Mouse (Mus musculus): ENCODE measurements around the gene Macrod2. TPM values are rescaled to one million over a fixed set of nuclear protein-coding genes. Genes with fewer than 3 reads are reported as not detected.

The Macrod2 gene
- total RNA-seq, 2 experiments from 2014 or later: 14.0 to 18.0 TPM

- no peak for DNase-seq
- intact Hi-C loops (cut with DNase I): no loop called here
These were observed 1663.0 kb downstream of the Macrod2 start for GRCm38 (mm10) chr2:142057889-142058750.

GRCm38 (mm10) chr2:142058751-142059090, 1663.6 kb downstream of the Macrod2 start:
- intact Hi-C loops (cut with DNase I): no loop called here
- no peak for DNase-seq

DNA sequence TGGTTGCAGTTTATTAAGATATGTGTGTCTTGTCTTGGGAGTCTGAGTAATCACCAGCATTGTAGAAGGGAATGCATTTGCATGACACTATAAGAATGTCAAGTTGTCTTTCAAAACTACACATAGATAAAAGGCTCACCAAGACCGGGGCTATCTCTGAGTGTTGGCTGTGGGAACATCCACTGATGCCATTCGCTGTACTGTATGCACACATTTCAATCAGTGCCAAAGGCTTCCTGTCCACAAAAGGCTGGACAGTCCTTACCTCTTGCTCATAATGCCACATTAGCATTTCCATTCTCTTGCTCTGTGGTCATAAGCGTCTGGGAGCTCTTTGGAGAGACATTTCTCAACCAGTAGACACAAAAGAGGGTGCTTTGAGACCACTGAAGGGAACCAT, 1713.8 kb downstream of the Macrod2 start:
- intact Hi-C loops (cut with DNase I): no loop called here

DNA sequence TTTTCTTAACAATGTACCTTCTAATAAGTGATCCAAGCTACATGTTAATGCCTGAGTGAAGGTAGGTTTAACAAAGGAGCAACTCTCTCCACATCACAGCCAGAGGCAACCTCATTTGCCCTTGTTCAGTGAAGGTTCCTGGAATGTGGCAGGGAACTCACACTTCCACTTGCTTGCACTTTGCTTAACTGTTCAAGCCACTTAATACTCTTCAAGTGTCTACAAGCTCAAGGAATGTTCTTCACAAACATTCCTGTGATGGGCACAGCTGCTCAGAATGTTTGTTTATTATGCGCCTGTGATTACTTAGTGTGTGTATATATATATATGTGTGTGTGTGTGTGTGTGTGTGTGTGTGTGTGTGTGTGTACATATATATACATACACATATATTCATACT, 1721.5 kb downstream of the Macrod2 start:
- DNase-seq: no peak

More for the DNA sequence above, 1713.8 kb downstream of the Macrod2 start:
- DNase-seq: no peak

DNA sequence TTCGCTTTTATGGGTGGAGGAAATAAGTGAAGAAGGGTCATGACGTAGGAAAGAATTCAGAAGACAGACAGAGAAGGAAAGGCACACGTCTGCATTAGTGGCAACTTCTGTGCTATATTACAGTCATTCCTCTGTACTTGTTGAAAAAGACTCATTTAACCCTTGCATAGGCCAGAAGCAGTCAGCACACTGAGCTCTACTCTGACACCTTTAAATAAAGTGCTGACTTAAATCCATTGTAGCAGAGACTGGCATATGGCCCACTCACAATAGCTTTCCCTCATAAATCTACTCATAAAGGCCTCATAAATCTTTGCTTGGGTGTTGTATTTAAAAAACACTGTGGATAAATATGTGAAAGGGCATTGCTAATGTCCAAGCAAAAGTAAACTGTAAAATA, 1733.0 kb downstream of the Macrod2 start:
- intact Hi-C loops (cut with DNase I): no loop called here

More for the DNA sequence above, 1721.5 kb downstream of the Macrod2 start:
- intact Hi-C loops (cut with DNase I): no loop called here

GRCm38 (mm10) chr2:142129166-142129565, 1734.1 kb downstream of the Macrod2 start:
- intact Hi-C loops (cut with DNase I): no loop called here

More for the DNA sequence above, 1733.0 kb downstream of the Macrod2 start:
- no peak for DNase-seq

DNA sequence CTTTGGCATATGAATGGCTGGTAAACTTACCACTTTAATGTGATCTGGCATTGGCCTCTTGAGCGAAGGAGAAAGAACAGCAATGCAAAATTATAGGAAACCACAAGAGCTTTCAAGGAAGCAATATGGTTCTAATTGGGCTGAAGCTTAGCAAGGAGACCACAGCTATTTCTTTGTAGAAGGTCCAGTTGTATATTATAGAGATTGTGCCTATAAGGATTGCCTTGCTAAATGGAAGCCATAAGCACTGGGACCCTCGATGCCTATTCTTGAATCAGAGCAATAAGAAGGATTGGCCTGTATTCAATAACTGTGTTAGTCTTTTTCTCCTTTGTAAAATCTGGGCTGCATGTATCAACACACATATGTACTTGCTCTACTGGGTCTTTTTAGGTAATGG, 1754.2 kb downstream of the Macrod2 start:
- intact Hi-C loops (cut with DNase I): no loop called here

More at GRCm38 (mm10) chr2:142129166-142129565, 1734.1 kb downstream of the Macrod2 start:
- no peak for DNase-seq

DNA sequence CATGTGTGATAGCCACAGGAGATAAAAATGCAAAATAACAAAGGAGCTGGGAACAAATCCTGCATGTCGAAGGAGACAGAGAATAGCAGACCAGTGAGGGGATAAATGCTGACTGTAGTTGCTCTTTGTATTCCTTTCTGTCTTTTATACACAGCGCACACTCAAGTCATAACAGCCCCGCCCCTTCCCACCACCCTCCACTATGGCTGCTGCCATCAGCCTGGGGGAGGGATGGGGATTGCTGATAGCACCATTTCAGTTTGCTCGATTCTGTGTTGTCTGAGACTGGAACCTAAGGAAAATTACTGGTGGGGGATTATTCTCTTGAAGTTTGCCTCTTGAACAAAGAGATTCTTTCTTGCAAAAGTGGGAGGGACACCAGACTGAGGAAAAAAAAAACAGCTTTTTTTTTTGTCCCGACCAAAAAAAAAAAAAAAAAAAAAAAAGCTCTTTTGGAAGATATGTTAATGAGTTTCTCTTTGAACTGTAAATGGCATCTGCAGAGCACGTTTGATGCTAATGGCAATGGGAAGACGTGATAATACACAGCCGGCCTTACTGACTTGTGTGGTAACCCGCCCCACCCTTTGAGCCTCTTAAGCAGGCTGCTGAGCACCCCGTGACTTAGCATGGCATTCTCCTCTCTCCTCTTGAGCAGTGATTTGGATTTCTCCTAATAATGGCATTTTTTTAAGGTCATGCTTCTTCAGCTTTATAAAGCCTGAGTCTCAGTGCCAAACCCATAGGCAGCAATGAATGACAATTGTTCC, 1768.6 kb downstream of the Macrod2 start:
- DNase-seq: no peak
- intact Hi-C loops (cut with DNase I): no loop called here

More for the DNA sequence above, 1754.2 kb downstream of the Macrod2 start:
- no peak for DNase-seq

DNA sequence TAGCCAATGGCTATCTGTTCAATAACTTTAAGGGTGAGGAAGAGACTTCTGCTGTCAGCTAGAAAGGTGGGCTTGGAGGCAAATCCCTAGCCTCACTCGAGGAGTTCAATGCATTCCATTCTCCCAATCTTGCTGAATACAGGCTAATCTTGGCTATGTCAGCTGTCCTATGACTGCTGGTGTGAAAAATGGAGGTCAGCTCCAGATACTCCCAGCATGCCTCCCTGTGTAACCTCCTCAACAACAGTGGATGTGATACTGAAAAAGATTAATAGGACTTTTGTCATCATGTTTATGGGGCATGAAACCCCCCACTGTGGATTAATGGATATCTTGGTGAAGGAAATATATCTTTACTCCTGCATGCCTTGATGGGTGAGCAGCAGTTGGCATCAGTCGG, 1774.5 kb downstream of the Macrod2 start:
- intact Hi-C loops (cut with DNase I): no loop called here
- no peak for DNase-seq

GRCm38 (mm10) chr2:142172706-142173105, 1777.6 kb downstream of the Macrod2 start:
- intact Hi-C loops (cut with DNase I): no loop called here
- no peak for DNase-seq

GRCm38 (mm10) chr2:142174039-142174438, 1778.9 kb downstream of the Macrod2 start:
- DNase-seq: no peak
- intact Hi-C loops (cut with DNase I): no loop called here

- DNase-seq: no peak
- intact Hi-C loops (cut with DNase I): no loop called here
These were observed 1791.8 kb downstream of the Macrod2 start for GRCm38 (mm10) chr2:142186922-142187321.

GRCm38 (mm10) chr2:142187428-142187827, 1792.3 kb downstream of the Macrod2 start:
- DNase-seq: no peak
- intact Hi-C loops (cut with DNase I): no loop called here

- intact Hi-C loops (cut with DNase I): no loop called here
- no peak for DNase-seq
These were observed 1822.3 kb downstream of the Macrod2 start for GRCm38 (mm10) chr2:142217371-142217770.

DNA sequence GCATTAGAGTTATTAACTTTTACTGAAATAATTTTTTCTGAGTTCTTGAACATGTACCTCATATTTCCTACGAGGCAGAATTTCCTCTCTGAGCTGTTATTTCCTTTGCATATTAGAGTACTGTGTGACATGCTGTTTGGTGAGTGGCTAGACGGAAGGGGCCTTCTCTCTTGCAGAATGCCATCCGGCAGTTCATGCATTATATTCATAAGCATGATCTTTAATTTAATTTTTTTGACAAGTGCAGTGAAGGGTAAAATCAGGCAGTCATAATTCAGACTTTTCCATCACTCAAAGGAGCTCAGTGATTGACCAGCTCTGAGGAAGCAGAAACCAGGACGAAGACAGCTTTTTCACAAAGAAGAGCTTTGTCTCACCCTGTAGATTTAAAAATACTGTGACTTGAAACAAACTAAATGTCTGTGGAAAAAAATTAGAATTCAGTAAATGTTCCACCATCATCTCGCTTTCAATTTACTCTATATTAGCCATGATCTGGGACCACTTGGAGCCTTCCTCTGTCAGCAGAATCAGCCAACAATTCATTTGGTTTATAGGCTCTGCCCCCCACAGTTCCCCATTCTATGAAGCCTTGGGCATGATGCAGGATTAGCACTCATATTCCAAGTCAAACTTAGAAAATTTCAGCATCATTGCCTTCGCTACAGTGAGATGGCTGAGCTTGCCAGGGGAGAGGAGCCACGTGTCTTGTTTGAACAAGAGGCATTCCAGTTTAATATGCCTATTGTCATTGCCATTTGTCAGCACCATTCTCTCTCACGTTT, 1827.2 kb downstream of the Macrod2 start:
- intact Hi-C loops (cut with DNase I): no loop called here

DNA sequence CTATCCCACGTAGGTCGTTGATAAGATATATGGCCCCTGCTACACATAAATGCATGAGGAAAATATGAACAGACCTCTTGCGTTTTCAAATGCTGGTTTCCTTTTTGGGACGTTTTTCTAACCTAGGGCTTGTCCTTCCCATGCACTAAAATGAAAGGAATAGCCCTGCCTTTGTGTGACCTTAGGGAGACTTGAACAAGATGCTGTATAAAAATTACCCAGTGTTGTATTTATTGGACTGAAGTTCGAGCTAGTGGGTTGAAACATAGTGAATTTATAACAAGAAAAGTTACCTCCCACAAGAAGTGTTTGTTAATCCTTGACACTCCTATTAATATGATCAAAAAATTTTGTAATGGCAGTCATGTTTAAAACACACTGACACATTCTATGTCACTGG, 1827.8 kb downstream of the Macrod2 start:
- intact Hi-C loops (cut with DNase I): no loop called here
- DNase-seq: no peak

More for the DNA sequence above, 1827.2 kb downstream of the Macrod2 start:
- no peak for DNase-seq

DNA sequence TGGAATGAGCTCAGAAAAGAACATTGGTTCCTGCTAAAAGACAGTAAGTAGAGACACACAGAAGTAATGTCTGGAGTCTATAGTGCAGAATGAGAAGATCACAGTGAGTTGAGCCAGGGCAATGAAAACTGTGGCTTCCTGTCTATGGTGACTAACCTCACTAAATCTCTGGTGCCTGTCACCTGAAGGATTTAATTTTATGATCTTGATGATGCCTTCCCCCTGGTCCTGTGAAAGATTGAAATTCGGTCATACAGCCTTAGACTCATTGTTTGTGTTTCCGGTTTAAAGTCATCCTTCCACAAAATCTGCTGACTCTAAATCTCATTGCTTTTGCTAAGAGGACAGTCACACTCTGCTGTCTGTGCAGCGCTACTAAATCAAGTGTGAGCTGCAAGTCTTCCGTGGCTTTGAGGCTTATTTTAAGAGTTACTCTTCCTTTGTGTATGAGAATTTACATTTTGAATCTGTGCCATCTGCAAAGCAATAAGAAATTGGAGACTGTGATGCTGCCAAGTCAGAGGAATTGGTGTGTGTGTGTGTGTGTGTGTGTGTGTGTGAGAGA, 1836.0 kb downstream of the Macrod2 start:
- no peak for DNase-seq
- intact Hi-C loops (cut with DNase I): no loop called here

GRCm38 (mm10) chr2:142232828-142233227, 1837.7 kb downstream of the Macrod2 start:
- DNase-seq: no peak
- intact Hi-C loops (cut with DNase I): no loop called here

DNA sequence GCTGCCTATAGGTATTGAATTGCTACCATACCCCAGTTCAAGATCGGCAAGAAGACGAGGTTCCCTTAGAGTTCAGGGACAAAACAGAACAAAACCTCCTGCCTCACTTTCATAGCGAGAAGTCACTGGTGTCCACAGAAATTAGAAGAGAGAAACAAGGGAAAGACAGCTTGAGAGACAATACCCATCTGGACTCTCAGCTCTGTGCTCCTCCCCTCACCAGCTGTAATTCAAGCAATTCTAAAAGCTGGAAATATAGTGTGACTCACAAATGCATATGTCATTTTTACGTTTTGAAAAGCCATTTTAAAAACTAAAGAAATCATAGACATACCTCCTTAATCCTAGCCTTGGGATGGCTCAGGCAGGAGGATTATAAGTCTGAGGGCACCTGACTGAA, 1848.4 kb downstream of the Macrod2 start:
- intact Hi-C loops (cut with DNase I): no loop called here

DNA sequence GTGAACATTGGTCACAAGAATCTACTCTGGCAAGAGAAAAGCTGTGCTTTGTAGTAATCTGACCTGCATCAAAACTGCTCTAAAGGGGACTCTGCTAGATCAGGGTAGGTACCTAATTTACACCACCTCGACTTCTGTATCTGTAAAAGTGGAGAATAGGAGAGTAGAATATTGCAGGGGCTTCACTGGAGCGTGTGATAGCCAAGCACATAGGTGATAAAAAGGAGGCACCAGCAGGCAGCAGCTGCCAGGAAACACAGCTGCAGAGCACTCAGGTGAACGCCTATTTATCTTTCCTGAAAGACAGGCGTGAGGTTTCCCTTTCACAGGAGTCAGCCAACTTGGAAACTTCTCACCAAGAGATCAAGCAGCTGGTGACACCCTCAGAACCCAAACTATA, 1855.3 kb downstream of the Macrod2 start:
- no peak for DNase-seq
- intact Hi-C loops (cut with DNase I): loop anchor here (10.0 kb wide), 1 partner anchor 554 kb away; no protein-coding TSS in a partner anchor

More for the DNA sequence above, 1848.4 kb downstream of the Macrod2 start:
- DNase-seq: no peak

Measured in gastrocnemius, postnatal 36 days (tissue).